Mouse (Mus musculus) mature B cell (primary cell): ENCODE measurements around the gene Erf.
"Not testable (repeated sequence)": the region's sequence is repeated elsewhere in the genome, so short reads cannot be mapped to it uniquely, and the experiment has no call there.

ENCODE experiments used
- in situ Hi-C: fragments of 300-500 bp; cut with MboI; formaldehyde crosslinking; loops from 2 replicates; pipeline ENCODE4 v1.14.3; 2019

The Erf gene

GRCm38 (mm10) chr7:25267751-25268463, 17.3 kb upstream of the Erf start:
- in situ Hi-C loops = no loop called here

GRCm38 (mm10) chr7:25267301-25267750, 16.8 kb upstream of the Erf start, which contains the start of gene Cic:
Gene Cic (plus strand): TSS chr7:25267704.
- in situ Hi-C loops = no loop called here

GRCm38 (mm10) chr7:25266180-25266962, 15.8 kb upstream of the Erf start:
- in situ Hi-C loops = no loop called here

GRCm38 (mm10) chr7:25265743-25266142, 15.2 kb upstream of the Erf start:
- in situ Hi-C loops = not testable (repeated sequence)

- in situ Hi-C loops = no loop called here
Observed at GRCm38 (mm10) chr7:25263968-25264870, 13.7 kb upstream of the Erf start.

GRCm38 (mm10) chr7:25261896-25262295, 11.3 kb upstream of the Erf start:
- in situ Hi-C loops = no loop called here

GRCm38 (mm10) chr7:25251822-25252221, 1.3 kb upstream of the Erf start:
- in situ Hi-C loops = no loop called here

- in situ Hi-C loops = no loop called here
Observed at GRCm38 (mm10) chr7:25251071-25251791, 670 bp upstream of the Erf start.

GRCm38 (mm10) chr7:25249314-25250140, 1.0 kb downstream of the Erf start:
- in situ Hi-C loops = no loop called here

- in situ Hi-C loops = no loop called here
Observed at GRCm38 (mm10) chr7:25248846-25249313, 1.7 kb downstream of the Erf start.

GRCm38 (mm10) chr7:25248018-25248647, 2.4 kb downstream of the Erf start:
- in situ Hi-C loops = no loop called here

- in situ Hi-C loops = no loop called here
Observed at GRCm38 (mm10) chr7:25247498-25247897, 3.1 kb downstream of the Erf start.

- in situ Hi-C loops = no loop called here
Observed at GRCm38 (mm10) chr7:25246759-25247137, 3.8 kb downstream of the Erf start.

- in situ Hi-C loops = no loop called here
Observed at GRCm38 (mm10) chr7:25246079-25246758, 4.3 kb downstream of the Erf start.

- in situ Hi-C loops = loop anchor here (5.0 kb wide), 1 partner anchor 33 kb away; no protein-coding TSS in a partner anchor
Observed at GRCm38 (mm10) chr7:25244562-25245369, 5.8 kb downstream of the Erf start.

- in situ Hi-C loops = loop anchor here (5.0 kb wide), 1 partner anchor 34 kb away; no protein-coding TSS in a partner anchor
Observed at GRCm38 (mm10) chr7:25243361-25243760, 7.2 kb downstream of the Erf start.

GRCm38 (mm10) chr7:25241062-25241461, 9.5 kb downstream of the Erf start:
- in situ Hi-C loops = loop anchor here (5.0 kb wide), 1 partner anchor 36 kb away; no protein-coding TSS in a partner anchor

- in situ Hi-C loops = loop anchor here (5.0 kb wide), 1 partner anchor 37 kb away; no protein-coding TSS in a partner anchor
Observed at GRCm38 (mm10) chr7:25240631-25241030, 9.9 kb downstream of the Erf start.
